In the genomic region with DNA sequence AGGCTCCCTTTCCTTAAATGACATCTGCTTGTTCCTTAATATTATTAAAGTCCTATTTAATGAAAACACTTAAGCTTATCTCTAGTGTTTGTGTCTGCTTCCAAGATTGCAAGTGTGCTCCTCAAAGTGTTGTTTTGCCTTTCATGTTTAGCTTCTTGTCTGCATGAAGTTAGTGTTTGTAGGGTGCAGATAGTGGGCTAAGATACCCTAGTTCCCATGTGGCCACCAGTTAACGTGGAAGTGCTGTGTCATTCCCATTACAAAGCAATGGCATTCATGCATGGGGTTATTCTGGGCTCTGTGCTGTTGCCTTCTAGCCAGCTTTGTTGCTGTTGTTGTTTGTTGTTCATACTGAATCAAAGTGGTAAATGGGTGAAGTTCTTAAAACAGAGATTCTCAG, we compare ENCODE assay signal across 20 mouse cellular contexts.
"Had no signal": no experiment of that assay in that cellular context is flagged by ENCODE, and none has a peak within 500 bp of the region (broad histone marks: within the 10 kb centered on the region; RNA-seq: fewer than 3 reads in every experiment).

No protein-coding gene starts in this region.

- ATAC-seq: liver, embryonic 12.5 days had no signal

- H3K4me1 ChIP-seq: limb, embryonic 10.5 days; limb, embryonic 13.5 days; liver, embryonic 15.5 days; lung, embryonic 15.5 days; stomach, embryonic 15.5 days had no signal

- H3K4me3 ChIP-seq: limb, embryonic 10.5 days; limb, embryonic 13.5 days; liver, embryonic 12.5 days; liver, embryonic 15.5 days; lung, embryonic 15.5 days; stomach, embryonic 15.5 days had no signal

- H3K4me2 ChIP-seq: limb, embryonic 13.5 days; liver, embryonic 12.5 days; liver, embryonic 15.5 days; lung, embryonic 15.5 days; midbrain, embryonic 11.5 days; stomach, embryonic 15.5 days had no signal

- H3K27ac ChIP-seq: limb, embryonic 10.5 days; limb, embryonic 13.5 days; liver, embryonic 12.5 days; liver, embryonic 15.5 days; lung, embryonic 15.5 days; stomach, embryonic 15.5 days had no signal

- H3K9me3 ChIP-seq: limb, embryonic 10.5 days; limb, embryonic 13.5 days; liver, embryonic 12.5 days; liver, embryonic 15.5 days; lung, embryonic 15.5 days; stomach, embryonic 15.5 days had no signal

- H3K9ac ChIP-seq: limb, embryonic 13.5 days; liver, embryonic 12.5 days; liver, embryonic 15.5 days; lung, embryonic 15.5 days; stomach, embryonic 15.5 days had no signal

- H3K27me3 ChIP-seq: limb, embryonic 13.5 days; liver, embryonic 12.5 days; liver, embryonic 15.5 days; lung, embryonic 15.5 days; stomach, embryonic 15.5 days had no signal

- H3K36me3 ChIP-seq: limb, embryonic 10.5 days; limb, embryonic 13.5 days; liver, embryonic 12.5 days; liver, embryonic 15.5 days; lung, embryonic 15.5 days; stomach, embryonic 15.5 days had no signal

- DNase-seq: kidney, adult 18-20 months; kidney, adult 9 months; kidney, postnatal 14 days; kidney, postnatal 4 days; liver; lung, adult 18-20 months; lung, postnatal 10 days; lung, postnatal 36 days; midbrain, embryonic 14.5 days; right cerebral cortex, adult 18-20 months; right cerebral cortex, postnatal 14 days; right cerebral cortex, postnatal 4 days; thymus, postnatal 25 days had no signal
